In the genomic region with DNA sequence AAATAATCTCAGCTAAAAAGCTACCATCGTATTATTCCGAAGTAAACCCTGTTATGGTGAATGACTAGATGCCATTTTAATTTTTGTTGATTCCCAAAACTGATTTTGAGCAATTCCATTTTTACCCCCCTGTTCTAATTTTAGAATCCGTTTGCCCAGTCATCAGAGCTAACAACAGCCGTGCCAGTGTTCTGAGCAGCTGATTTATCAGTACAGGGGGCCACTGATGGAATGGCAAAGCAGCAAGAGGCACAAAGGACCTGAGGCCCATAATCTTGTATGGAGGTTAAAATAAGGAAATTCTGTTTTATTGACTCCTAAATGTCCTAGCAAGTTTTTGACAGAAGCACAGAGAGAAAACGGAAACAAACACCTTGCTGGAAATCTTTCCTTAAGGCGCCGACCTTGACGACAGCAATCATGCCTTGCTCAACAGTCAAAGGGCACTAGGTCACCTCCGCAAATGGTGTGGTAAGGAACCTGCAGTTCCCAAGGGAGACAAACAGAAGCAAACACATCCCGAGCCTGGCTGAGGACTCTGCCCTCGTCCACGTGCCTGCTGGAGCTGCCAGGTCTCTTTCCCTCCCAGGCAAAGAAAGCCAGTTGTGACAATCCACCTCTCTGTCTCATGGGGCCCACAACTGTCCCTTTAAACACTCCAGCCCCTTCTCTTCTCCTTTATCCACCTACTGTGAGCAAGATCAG, we compare ENCODE assay signal across 12 mouse cellular contexts. TPM values are rescaled to one million over a fixed set of nuclear protein-coding genes. Genes with fewer than 3 reads are reported as not detected.
DNase-seq lines count a peak whose midpoint lies in the region.
"Had no signal": no experiment of that assay in that cellular context is flagged by ENCODE, and none has a peak within 500 bp of the region (broad histone marks: within the 10 kb centered on the region; RNA-seq: fewer than 3 reads in every experiment).

No protein-coding gene starts in this region.

- peak; percentile 21 for DNase-seq in adrenal gland, postnatal 25 days
- no peak for DNase-seq in adrenal gland, adult 18-20 months (ENCODE audit: low spot score in 2 of 2)
- peak; percentile 58 for DNase-seq in heart, adult 8-10 months (ENCODE audit: low spot score)
- DNase-seq in heart, postnatal 36 days = peak; percentile 42 to 46
- DNase-seq in large intestine, adult 2 months (ENCODE audit: low read depth, low spot score) = peak; percentile 68
- DNase-seq in thymus, postnatal 36 days = no peak
- DNase-seq in thymus, postnatal 10 days (ENCODE audit: low spot score in 2 of 2) = no peak
- DNase-seq in thymus, postnatal 0 days (ENCODE audit: low spot score) = no peak
- DNase-seq: cerebellum, adult 11 months; gastrocnemius, postnatal 25 days had no signal

- 32% methylated on average over 12 of the region's 12 CpGs for WGBS in large intestine, adult 2 months

- intact Hi-C loops in heart, postnatal 36 days (cut with DNase I) = no loop called here

RNA-seq across cellular contexts. Expression of a gene that starts 9.4 kb away (rescaled TPM):
- total RNA-seq in adrenal gland, postnatal 25 days (2021) = 0.12 TPM in 1 of 2 replicates, not detected in the other
- total RNA-seq in adrenal gland, adult 18-20 months (2021) = under 1 TPM; 0.17 to 0.22 TPM
- under 1 TPM in 3 of 4 experiments, not detected in 1; 0.09 to 0.11 (median 0.09) TPM for total RNA-seq in heart, adult 8-10 months (2022)
- under 1 TPM in 1 of 2 experiments, not detected in 1; 0.08 TPM for total RNA-seq in heart, postnatal 36 days (2021)
- 10.9 and 11.6 TPM in 2 replicates for polyA plus RNA-seq in large intestine, adult 2 months (2012; rRNA removed)
- polyA plus RNA-seq in thymus, postnatal 0 days (2015; fragmentation: Nextera tagmentation; extraction: Ambion mirVana) = 1.1 and 1.8 TPM in 2 replicates
- total RNA-seq: MEL had no signal
- polyA plus RNA-seq: inflammation-experienced regulatory T-cells, adult 6 months had no signal

Comparison
In these comparisons a context has a peak if more than half of its experiments do, and no peak if none do; other contexts are left out.
1. DNase-seq: peak in adrenal gland, postnatal 25 days (single experiment), heart, adult 8-10 months (single experiment), heart, postnatal 36 days (2 of 2) and large intestine, adult 2 months (single experiment); none in adrenal gland, adult 18-20 months (0 of 2), thymus, postnatal 36 days (0 of 2), thymus, postnatal 10 days (0 of 2) and thymus, postnatal 0 days (single experiment).